Mouse (Mus musculus) myocyte (in vitro differentiated cells): ENCODE data around the gene Vps37b. TPM values are rescaled to one million over a fixed set of nuclear protein-coding genes. Genes with fewer than 3 reads are reported as not detected.

Experiments
- H3K27me3 ChIP-seq: one replicate; pipeline ENCODE4 v1.6.1; 2011; ENCODE audit not compliant: control insufficient read depth, insufficient read depth, insufficient read length
- H3K36me3 ChIP-seq: one replicate; pipeline ENCODE4 v1.6.1; 2011; ENCODE audit not compliant: control insufficient read depth, insufficient read depth
- H3K4me2 ChIP-seq: one replicate; pipeline ENCODE4 v1.6.1; 2011; ENCODE audit warnings: low read depth, control low read depth
- H3K4me3 ChIP-seq: one replicate; pipeline ENCODE4 v1.5.1; 2011; ENCODE audit warnings: mild to moderate bottlenecking, control low read depth, moderate library complexity
- H3K79me2 ChIP-seq: one replicate; pipeline ENCODE4 v1.6.1; 2011; ENCODE audit not compliant: control insufficient read depth, insufficient read depth
- H3ac ChIP-seq: one replicate; pipeline ENCODE4 v1.6.1; 2011; ENCODE audit not compliant: control insufficient read depth, insufficient read length
- CEBPB ChIP-seq: IDR thresholded peaks from 2 replicates; pipeline ENCODE4 v1.6.1; 2011; ENCODE audit warnings: mild to moderate bottlenecking, moderate library complexity; ENCODE audit not compliant: poor library complexity, insufficient read depth, severe bottlenecking
- E2F4 ChIP-seq: IDR thresholded peaks from one replicate; pipeline ENCODE4 v1.6.1; 2011; ENCODE audit warnings: mild to moderate bottlenecking, control low read depth, moderate library complexity; ENCODE audit not compliant: insufficient read depth
- MAX ChIP-seq: IDR thresholded peaks from one replicate; pipeline ENCODE4 v1.6.1; 2011; ENCODE audit warnings: low read depth, mild to moderate bottlenecking, control low read depth
- MYOD1 ChIP-seq, 3 experiments: IDR thresholded peaks; one replicate each; pipeline ENCODE4 v1.6.1; 2011; ENCODE audit warnings: control low read depth in 2 of 3, low read depth in 2 of 3, mild to moderate bottlenecking in 2 of 3, moderate library complexity in 1 of 3; ENCODE audit not compliant: insufficient read length in 2 of 3, control insufficient read depth in 1 of 3
- MYOG ChIP-seq, 3 experiments: IDR thresholded peaks; one replicate each; pipeline ENCODE4 v1.6.1; 2011; ENCODE audit warnings: control low read depth in 2 of 3, low read depth in 2 of 3, mild to moderate bottlenecking in 2 of 3; ENCODE audit not compliant: insufficient read length in 2 of 3, control insufficient read depth in 1 of 3, insufficient read depth in 1 of 3
- POLR2A ChIP-seq: IDR thresholded peaks from one replicate; pipeline ENCODE4 v1.6.1; 2011; ENCODE audit warnings: low read depth, mild to moderate bottlenecking, control low read depth, moderate library complexity; ENCODE audit not compliant: insufficient read length
- POLR2AphosphoS2 ChIP-seq: IDR thresholded peaks from one replicate; pipeline ENCODE4 v1.6.1; 2011; ENCODE audit warnings: low read depth, control low read depth; ENCODE audit not compliant: insufficient read length
- REST ChIP-seq: IDR thresholded peaks from one replicate; pipeline ENCODE4 v1.6.1; 2011; ENCODE audit warnings: mild to moderate bottlenecking, control low read depth, moderate library complexity; ENCODE audit not compliant: insufficient read depth, insufficient read length
- SRF ChIP-seq: IDR thresholded peaks from one replicate; pipeline ENCODE4 v1.6.1; 2011; ENCODE audit warnings: low read depth; ENCODE audit not compliant: control insufficient read depth, insufficient read length
- TCF12 ChIP-seq: IDR thresholded peaks from one replicate; pipeline ENCODE4 v1.6.1; 2011; ENCODE audit warnings: mild to moderate bottlenecking, control low read depth; ENCODE audit not compliant: poor library complexity, insufficient read depth, severe bottlenecking
- TCF3 ChIP-seq: IDR thresholded peaks from one replicate; pipeline ENCODE4 v1.6.1; 2011; ENCODE audit warnings: low read depth, control low read depth; ENCODE audit not compliant: insufficient read length
- USF1 ChIP-seq: IDR thresholded peaks from one replicate; pipeline ENCODE4 v1.6.1; 2011; ENCODE audit warnings: low read depth, mild to moderate bottlenecking, control low read depth, moderate library complexity
- polyA plus RNA-seq: library from polyadenylated mRNA; unstranded; fragments of >200 nt; fragmentation: generic; extraction: Trizol; gene quantifications from one replicate; pipeline ENCODE4 v1.2.1, GENCODE M21; 2012; ENCODE audit warnings: missing spikeins

Gene Vps37b
- polyA plus RNA-seq, 1 experiment, result 18.7 TPM

DNA sequence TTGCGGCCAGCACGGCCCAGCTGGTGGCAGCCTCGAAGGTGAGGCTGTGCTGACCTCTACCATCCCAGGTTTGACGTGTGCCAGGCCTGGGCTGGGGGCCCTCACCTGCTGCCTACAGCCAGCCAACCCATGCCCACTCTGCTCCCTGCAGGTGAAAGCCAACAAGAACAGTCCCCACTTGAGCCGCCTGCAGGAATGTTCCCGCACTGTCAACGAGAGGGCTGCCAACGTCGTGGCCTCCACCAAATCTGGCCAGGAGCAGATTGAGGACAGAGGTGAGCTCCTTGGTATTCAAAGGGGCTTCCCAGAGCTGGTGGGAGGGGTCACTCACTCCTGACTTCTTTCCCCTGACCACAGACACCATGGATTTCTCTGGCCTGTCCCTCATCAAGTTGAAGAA, 30.8 kb downstream of the Vps37b start:
- H3K27me3 ChIP-seq, result no peaks in the 10 kb centered on the region
- TF ChIP-seq REST (no peak), CEBPB (no peak), POLR2A (no peak)
- H3K79me2 ChIP-seq, result no peaks in the 10 kb centered on the region
- H3K4me3 ChIP-seq, result no peak overlapping the region
- no peaks in the 10 kb centered on the region for H3K36me3 ChIP-seq
- H3K4me2 ChIP-seq, result no peak overlapping the region
- no peak overlapping the region for H3ac ChIP-seq

DNA sequence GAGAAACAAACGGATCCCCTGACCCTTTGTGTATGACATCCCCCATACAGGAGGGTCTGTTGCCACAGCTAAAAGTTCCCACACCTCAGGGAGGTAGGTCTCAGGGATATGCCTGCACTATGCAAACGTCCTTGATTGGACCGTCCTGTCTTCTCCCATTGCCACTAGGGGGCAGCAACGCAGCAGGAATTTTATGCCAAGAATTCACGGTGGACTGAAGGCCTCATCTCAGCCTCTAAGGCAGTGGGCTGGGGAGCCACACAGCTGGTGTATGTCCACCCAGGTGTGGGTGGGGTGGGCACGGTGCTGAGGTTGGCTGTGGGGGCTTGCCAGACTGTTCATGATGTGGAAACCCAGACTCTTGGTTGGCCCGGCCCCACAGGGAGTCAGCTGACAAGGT, 31.2 kb downstream of the Vps37b start:
- Histone ChIP-seq H3ac (no peak overlapping the region), H3K4me2 (no peak overlapping the region), H3K79me2 (no peaks in the 10 kb centered on the region), H3K4me3 (no peak overlapping the region), H3K36me3 (no peaks in the 10 kb centered on the region), H3K27me3 (no peaks in the 10 kb centered on the region)
- TF ChIP-seq MYOD1 (IDR thresholded peaks at IDR 0.05; ENCODE audit: control insufficient read depth in 1 of 3, insufficient read length in 2 of 3, low read depth in 2 of 3) (no peak), E2F4 (no peak), POLR2AphosphoS2 (no peak), CEBPB (no peak), MYOG (IDR thresholded peaks at IDR 0.05; ENCODE audit: control insufficient read depth in 1 of 3, insufficient read depth in 1 of 3, insufficient read length in 2 of 3, low read depth in 2 of 3) (no peak), SRF (no peak), REST (no peak), USF1 (no peak), TCF3 (no peak), MAX (no peak), TCF12 (no peak), POLR2A (no peak)

DNA sequence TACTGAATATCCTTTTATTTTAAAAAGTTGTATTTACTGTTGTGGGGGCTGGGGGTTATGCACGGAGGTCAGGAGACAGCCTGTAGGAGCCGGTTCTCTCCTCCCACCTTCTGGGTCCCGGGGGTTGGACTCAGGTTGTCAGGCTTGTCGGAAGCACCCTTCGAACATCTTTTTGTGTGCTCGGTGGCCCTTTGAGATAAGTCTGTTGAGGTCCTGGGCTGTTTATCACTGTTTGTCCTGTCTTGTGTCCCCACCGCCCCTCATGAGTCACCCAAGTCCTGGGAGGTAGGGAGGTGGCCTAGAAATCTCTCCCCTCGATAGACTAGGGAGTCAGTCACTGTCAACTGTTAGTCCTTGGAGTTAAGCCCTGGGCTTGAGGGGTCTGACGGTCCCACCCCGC, 33.7 kb downstream of the Vps37b start:
- no peak overlapping the region for H3ac ChIP-seq
- no peaks in the 10 kb centered on the region for H3K27me3 ChIP-seq
- no peak for TF ChIP-seq POLR2AphosphoS2
- no peak overlapping the region for H3K4me3 ChIP-seq
- H3K4me2 ChIP-seq, result no peak overlapping the region
- no peaks in the 10 kb centered on the region for H3K79me2 ChIP-seq
- no peaks in the 10 kb centered on the region for H3K36me3 ChIP-seq

DNA sequence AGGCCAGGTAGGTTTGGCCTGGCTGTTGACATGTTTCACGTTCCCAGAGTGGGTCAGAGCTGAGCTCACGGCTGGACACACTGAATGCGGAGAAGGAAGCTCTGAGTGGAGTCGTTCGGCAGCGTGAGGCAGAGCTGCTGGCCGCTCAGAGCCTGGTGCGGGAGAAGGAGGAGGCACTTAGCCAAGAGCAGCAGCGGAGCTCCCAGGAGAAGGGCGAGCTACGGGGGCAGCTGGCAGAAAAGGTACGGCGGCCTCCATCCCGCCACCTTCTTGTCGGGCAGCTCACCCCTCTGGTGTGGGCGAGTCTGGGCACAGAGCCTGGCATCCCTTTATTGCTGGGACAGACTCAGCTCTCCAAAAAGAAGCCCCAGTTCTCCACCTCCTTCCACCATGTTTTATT, 34.3 kb downstream of the Vps37b start:
- no peaks in the 10 kb centered on the region for H3K36me3 ChIP-seq
- H3K27me3 ChIP-seq, result no peaks in the 10 kb centered on the region
- no peaks in the 10 kb centered on the region for H3K79me2 ChIP-seq
- no peak for TF ChIP-seq MAX
- no peak for TF ChIP-seq MYOG (IDR thresholded peaks at IDR 0.05; ENCODE audit: control insufficient read depth in 1 of 3, insufficient read depth in 1 of 3, insufficient read length in 2 of 3, low read depth in 2 of 3)
- no peak overlapping the region for H3K4me3 ChIP-seq
- no peak overlapping the region for H3ac ChIP-seq
- no peak overlapping the region for H3K4me2 ChIP-seq

DNA sequence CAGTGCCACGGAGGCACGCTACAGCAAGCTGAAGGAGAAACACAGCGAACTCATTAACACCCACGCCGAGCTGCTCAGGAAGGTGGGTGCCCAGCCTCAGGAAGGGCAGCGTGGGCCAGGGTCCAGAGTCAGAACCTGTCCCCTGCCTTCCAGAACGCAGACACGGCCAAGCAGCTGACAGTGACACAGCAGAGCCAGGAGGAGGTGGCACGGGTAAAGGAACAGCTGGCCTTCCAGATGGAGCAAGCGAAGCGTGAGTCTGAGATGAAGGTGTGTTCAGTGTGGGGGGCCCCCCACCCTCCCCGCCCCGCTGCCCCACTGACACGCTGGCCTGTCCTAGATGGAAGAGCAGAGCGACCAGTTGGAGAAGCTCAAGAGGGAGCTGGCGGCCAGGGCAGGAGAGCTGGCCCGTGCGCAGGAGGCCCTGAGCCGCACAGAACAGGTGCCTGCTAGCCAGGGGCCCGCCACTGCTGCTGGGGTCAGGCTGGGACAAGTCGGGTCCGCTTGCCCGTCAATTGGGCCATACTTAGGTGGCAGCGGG, 34.8 kb downstream of the Vps37b start:
- H3K27me3 ChIP-seq, result no peaks in the 10 kb centered on the region
- no peaks in the 10 kb centered on the region for H3K79me2 ChIP-seq
- TF ChIP-seq SRF (no peak), MAX (no peak), MYOG (IDR thresholded peaks at IDR 0.05; ENCODE audit: control insufficient read depth in 1 of 3, insufficient read depth in 1 of 3, insufficient read length in 2 of 3, low read depth in 2 of 3) (no peak), CEBPB (no peak), E2F4 (no peak), MYOD1 (IDR thresholded peaks at IDR 0.05; ENCODE audit: control insufficient read depth in 1 of 3, insufficient read length in 2 of 3, low read depth in 2 of 3) (no peak), USF1 (no peak), TCF12 (no peak), POLR2A (no peak), POLR2AphosphoS2 (no peak), TCF3 (no peak), REST (no peak)
- H3K4me2 ChIP-seq, result no peak overlapping the region
- no peak overlapping the region for H3ac ChIP-seq
- H3K4me3 ChIP-seq, result no peak overlapping the region
- H3K36me3 ChIP-seq, result no peaks in the 10 kb centered on the region
